Mouse (Mus musculus) cerebellum, adult (tissue): ENCODE results near the gene C2cd4d.
A peak's percentile ranks its signal among the peaks of the same experiment; 100 is the strongest.

Source experiments
- ATAC-seq: cut with Nextera tagmentation; 2 replicates; pipeline ENCODE4 v1.9.2; 2017; ENCODE audit warnings: mild to moderate bottlenecking, moderate library complexity, mixed read lengths; ENCODE audit not compliant: insufficient number of reproducible peaks, low FRiP score, low TSS enrichment

The C2cd4d gene

GRCm38 (mm10) chr3:94375146-94375545, 12.9 kb downstream of the C2cd4d start:
- no peak for ATAC-seq

GRCm38 (mm10) chr3:94375861-94376260, 13.6 kb downstream of the C2cd4d start:
- no peak for ATAC-seq

- ATAC-seq = no peak
Measured at GRCm38 (mm10) chr3:94377028-94377923, 15.0 kb downstream of the C2cd4d start.

- no peak for ATAC-seq
Measured at GRCm38 (mm10) chr3:94379831-94380510, 17.7 kb downstream of the C2cd4d start.

- no peak for ATAC-seq
Measured at GRCm38 (mm10) chr3:94382308-94382707, 20.1 kb downstream of the C2cd4d start.

GRCm38 (mm10) chr3:94383476-94383875, 21.2 kb downstream of the C2cd4d start:
- no peak for ATAC-seq

- no peak for ATAC-seq
Measured at GRCm38 (mm10) chr3:94386671-94387070, 24.4 kb downstream of the C2cd4d start.

- ATAC-seq = no peak
Measured at GRCm38 (mm10) chr3:94387391-94387790, 25.2 kb downstream of the C2cd4d start.

- ATAC-seq = no peak
Measured at GRCm38 (mm10) chr3:94388047-94388446, 25.8 kb downstream of the C2cd4d start.

- ATAC-seq = no peak
Measured at GRCm38 (mm10) chr3:94389420-94389819, 27.2 kb downstream of the C2cd4d start.

GRCm38 (mm10) chr3:94391001-94391400, 28.8 kb downstream of the C2cd4d start:
- no peak for ATAC-seq

GRCm38 (mm10) chr3:94392128-94392527, 29.9 kb downstream of the C2cd4d start:
- no peak for ATAC-seq

GRCm38 (mm10) chr3:94393049-94393448, 30.8 kb downstream of the C2cd4d start:
- no peak for ATAC-seq

GRCm38 (mm10) chr3:94396336-94396735, 34.1 kb downstream of the C2cd4d start:
- ATAC-seq = no peak

- ATAC-seq = no peak
Measured at GRCm38 (mm10) chr3:94396851-94397250, 34.6 kb downstream of the C2cd4d start.

- no peak for ATAC-seq
Measured at GRCm38 (mm10) chr3:94398217-94398616, 36.0 kb downstream of the C2cd4d start, which contains the start of gene Lingo4. Gene Lingo4 (plus strand): TSS chr3:94398517.

- peak; percentile 61 for ATAC-seq
Measured at GRCm38 (mm10) chr3:94398943-94399481, 36.8 kb downstream of the C2cd4d start.

GRCm38 (mm10) chr3:94399663-94400310, 37.5 kb downstream of the C2cd4d start:
- no peak for ATAC-seq

- ATAC-seq = no peak
Measured at GRCm38 (mm10) chr3:94402451-94402850, 40.2 kb downstream of the C2cd4d start.

GRCm38 (mm10) chr3:94404366-94405054, 42.3 kb downstream of the C2cd4d start:
- ATAC-seq = no peak
